Mouse (Mus musculus) E14TG2a.4 (cell line): ENCODE measurements around the gene Narfl.

ENCODE experiments used
- CTCF ChIP-seq: conservative IDR thresholded peaks from 2 replicates; pipeline ENCODE4 v1.5.1; 2014; ENCODE audit warnings: low read length
- NANOG ChIP-seq: IDR thresholded peaks from 2 replicates; pipeline ENCODE4 v1.6.1; 2014; ENCODE audit warnings: borderline replicate concordance, low read length, mixed read lengths
- POU5F1 ChIP-seq: IDR thresholded peaks from 2 replicates; pipeline ENCODE4 v1.6.1; 2014; ENCODE audit warnings: low read length, borderline replicate concordance

GRCm38 (mm10) chr17:25808028-25808427 is 34.5 kb downstream of the Narfl start:
- TF ChIP-seq CTCF (no peak), POU5F1 (no peak), NANOG (no peak)
